Mouse (Mus musculus): ENCODE measurements around the gene Smim5. TPM values are rescaled to one million over a fixed set of nuclear protein-coding genes. Genes with fewer than 3 reads are reported as not detected.

Smim5 gene
- total and polyA plus RNA-seq, 3 experiments: 0.42 to 1.4 (median 0.98) TPM

GRCm38 (mm10) chr11:115885281-115885680 lies 14.5 kb upstream of the Smim5 start:
- no peak overlapping the region for H3K4me3 ChIP-seq (replicated peaks in 1 of 3; ENCODE audit: low read depth in 2 of 3, low read length in 2 of 3, poor library complexity in 1 of 3)

GRCm38 (mm10) chr11:115886446-115886845 lies 13.3 kb upstream of the Smim5 start:
- Histone ChIP-seq H3K9me3 (replicated peaks; ENCODE audit: low read length) (no peaks in the 10 kb centered on the region), H3K27ac (ENCODE audit: insufficient read depth, low read depth) (no peak overlapping the region), H3K4me3 (replicated peaks in 1 of 3; ENCODE audit: low read depth in 2 of 3, low read length in 2 of 3, poor library complexity in 1 of 3) (no peak overlapping the region), H3K9ac (ENCODE audit: insufficient read depth, low read depth) (no peak overlapping the region), H3K4me2 (ENCODE audit: insufficient read depth, low read depth, poor library complexity, severe bottlenecking) (no peak overlapping the region), H3K4me1 (ENCODE audit: control insufficient read depth in 1 of 2, insufficient read depth in 2 of 2) (peaks cover 0 to 9% of the 10 kb centered on the region in 2 experiments; a peak in 2 of 4 replicates), H3K27me3 (replicated peaks) (peaks cover 18% of the 10 kb centered on the region), H3K79me2 (replicated peaks; ENCODE audit: control insufficient read depth, extremely low read depth, insufficient read depth, poor library complexity, severe bottlenecking) (no peaks in the 10 kb centered on the region), H3K36me3 (replicated peaks in 1 of 2; ENCODE audit: control insufficient read depth in 1 of 2, insufficient read depth in 1 of 2, low read length in 1 of 2) (peaks cover 0 to 21% of the 10 kb centered on the region in 2 experiments)
- in situ Hi-C loops (cut with MboI; ENCODE audit: low pct_ligation_motif_present, low pct_unique_long_range_greater_than_20kb, low sequenced_read_pairs) (no loop called here), dilution Hi-C loops (cut with MboI; ENCODE audit: extremely low pct_ligation_motif_present, extremely low pct_unique_long_range_greater_than_20kb, low sequenced_read_pairs) (no loop called here)
- no peak for DNase-seq (ENCODE audit: extremely low read depth)
- no peak for TF ChIP-seq BHLHE40 (IDR thresholded peaks at IDR 0.05; ENCODE audit: low read depth, low read length)
- TF ChIP-seq SIN3A (IDR thresholded peaks at IDR 0.05; ENCODE audit: low read length): no peak
- no peak for TF ChIP-seq KAT2A (IDR thresholded peaks at IDR 0.05; ENCODE audit: insufficient replicate concordance, low read length)
- TF ChIP-seq IRF4 (IDR thresholded peaks at IDR 0.05; ENCODE audit: low read depth, low read length): no peak
- no peak for TF ChIP-seq MAX (IDR thresholded peaks at IDR 0.05; ENCODE audit: low read length)
- TF ChIP-seq JUN (IDR thresholded peaks at IDR 0.05; ENCODE audit: insufficient read depth, low read depth, low read length): no peak
- TF ChIP-seq JUND (conservative IDR thresholded peaks at IDR 0.05; ENCODE audit: low read depth, low read length): no peak
- TF ChIP-seq NRF1 (IDR thresholded peaks at IDR 0.05; ENCODE audit: low read depth, low read length): no peak
- TF ChIP-seq MXI1 (IDR thresholded peaks at IDR 0.05; ENCODE audit: low read depth, low read length): no peak
- no peak for TF ChIP-seq MEF2A (IDR thresholded peaks at IDR 0.05; ENCODE audit: borderline replicate concordance, low read depth, low read length)
- TF ChIP-seq USF2 (conservative IDR thresholded peaks at IDR 0.05; ENCODE audit: low read depth, low read length): no peak
- no peak for TF ChIP-seq RCOR1 (conservative IDR thresholded peaks at IDR 0.05; ENCODE audit: low read depth, low read length)

More at GRCm38 (mm10) chr11:115885281-115885680, 14.5 kb upstream of the Smim5 start:
- H3K79me2 ChIP-seq (replicated peaks; ENCODE audit: control insufficient read depth, extremely low read depth, insufficient read depth, poor library complexity, severe bottlenecking): no peaks in the 10 kb centered on the region
- in situ Hi-C loops (cut with MboI; ENCODE audit: low pct_ligation_motif_present, low pct_unique_long_range_greater_than_20kb, low sequenced_read_pairs): no loop called here
- H3K4me2 ChIP-seq (ENCODE audit: insufficient read depth, low read depth, poor library complexity, severe bottlenecking): no peak overlapping the region
- dilution Hi-C loops (cut with MboI; ENCODE audit: extremely low pct_ligation_motif_present, extremely low pct_unique_long_range_greater_than_20kb, low sequenced_read_pairs): no loop called here
- no peak for DNase-seq (ENCODE audit: extremely low read depth)
- peaks cover 18% of the 10 kb centered on the region for H3K27me3 ChIP-seq (replicated peaks)
- H3K4me1 ChIP-seq (ENCODE audit: control insufficient read depth in 1 of 2, insufficient read depth in 2 of 2): peaks cover 0 to 9% of the 10 kb centered on the region in 2 experiments; a peak in 2 of 4 replicates
- H3K36me3 ChIP-seq (replicated peaks in 1 of 2; ENCODE audit: control insufficient read depth in 1 of 2, insufficient read depth in 1 of 2, low read length in 1 of 2): peaks cover 0 to 10% of the 10 kb centered on the region in 2 experiments
- TF ChIP-seq TBP (conservative IDR thresholded peaks at IDR 0.05; ENCODE audit: low read depth, low read length): no peak
- no peak for TF ChIP-seq ZNF384 (IDR thresholded peaks at IDR 0.05; ENCODE audit: low read depth, low read length)
- no peak for TF ChIP-seq HCFC1 (IDR thresholded peaks at IDR 0.05; ENCODE audit: low read depth, low read length)
- no peak for TF ChIP-seq ELF1 (IDR thresholded peaks at IDR 0.05; ENCODE audit: low read depth, low read length)
- TF ChIP-seq MYC (IDR thresholded peaks at IDR 0.05; ENCODE audit: low read depth, low read length): no peak
- TF ChIP-seq NRF1 (IDR thresholded peaks at IDR 0.05; ENCODE audit: low read depth, low read length): no peak
- no peak for TF ChIP-seq UBTF (IDR thresholded peaks at IDR 0.05; ENCODE audit: low read depth, low read length)
- TF ChIP-seq MAZ (IDR thresholded peaks at IDR 0.05; ENCODE audit: low read depth, low read length): no peak
- TF ChIP-seq RAD21 (IDR thresholded peaks at IDR 0.05; ENCODE audit: low read depth, low read length): no peak
- no peak for TF ChIP-seq ZMIZ1 (IDR thresholded peaks at IDR 0.05; ENCODE audit: low read depth, low read length)
- TF ChIP-seq KAT2A (IDR thresholded peaks at IDR 0.05; ENCODE audit: insufficient replicate concordance, low read length): no peak
- no peak for TF ChIP-seq NELFE (IDR thresholded peaks at IDR 0.05; ENCODE audit: low read depth, low read length)
- no peak for TF ChIP-seq MAFK (IDR thresholded peaks at IDR 0.05; ENCODE audit: insufficient replicate concordance, low read length)
- H3K27ac ChIP-seq (ENCODE audit: insufficient read depth, low read depth): no peak overlapping the region
- no peaks in the 10 kb centered on the region for H3K9me3 ChIP-seq (replicated peaks; ENCODE audit: low read length)
- H3K9ac ChIP-seq (ENCODE audit: insufficient read depth, low read depth): no peak overlapping the region

Measured in CH12.LX (cell line).